Mouse (Mus musculus) left cerebral cortex, adult 11 months (tissue): ENCODE results near the gene Mydgf.

ENCODE experiments used
- DNase-seq: peaks from one replicate; pipeline ENCODE4 v3.0.0; 2022; ENCODE audit warnings: low spot score

The Mydgf gene

DNA sequence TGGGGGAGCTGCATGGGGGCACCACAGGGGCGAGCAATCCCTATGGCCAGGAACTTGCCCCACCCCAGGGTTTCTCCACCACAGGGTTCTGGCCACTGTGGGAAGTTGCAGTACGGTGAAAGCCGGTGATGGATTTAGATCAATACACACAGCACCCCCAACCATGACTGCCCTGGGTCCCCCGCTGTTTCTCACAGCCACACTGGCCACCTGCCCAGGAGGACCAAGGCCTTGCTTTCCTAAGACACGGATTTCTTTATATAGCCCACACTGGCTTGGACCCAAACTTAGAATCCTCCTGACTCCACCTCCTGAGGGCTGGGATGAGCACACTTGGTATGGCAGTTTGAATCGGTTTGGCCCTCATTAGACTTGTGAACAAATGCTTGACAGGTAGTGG, 7.5 kb upstream of the Mydgf start:
- DNase-seq, result no peak

GRCm38 (mm10) chr17:56185281-56186141, 1.8 kb upstream of the Mydgf start:
- no peak for DNase-seq

- no peak for DNase-seq
Observed at GRCm38 (mm10) chr17:56182975-56183657, 604 bp downstream of the Mydgf start.

DNA sequence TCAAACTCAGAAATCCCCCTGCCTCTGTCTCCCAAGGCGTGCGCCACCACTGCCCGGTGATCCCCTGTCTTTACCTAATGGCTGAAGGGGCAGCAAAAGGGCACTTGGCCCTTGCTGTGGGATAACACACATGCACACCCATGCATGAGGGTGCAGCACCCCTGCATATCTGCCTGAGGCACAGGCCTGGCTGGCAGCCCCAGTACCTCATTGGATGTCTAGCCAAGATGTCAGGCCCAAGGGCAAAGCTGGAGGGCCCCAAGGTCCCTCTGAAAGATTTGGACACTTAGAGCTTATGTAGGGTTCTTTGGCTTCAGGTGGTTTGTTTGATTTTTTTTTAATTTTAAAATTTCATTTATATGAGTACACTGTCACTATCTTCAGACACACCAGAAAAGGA, 8.3 kb downstream of the Mydgf start:
- no peak for DNase-seq

DNA sequence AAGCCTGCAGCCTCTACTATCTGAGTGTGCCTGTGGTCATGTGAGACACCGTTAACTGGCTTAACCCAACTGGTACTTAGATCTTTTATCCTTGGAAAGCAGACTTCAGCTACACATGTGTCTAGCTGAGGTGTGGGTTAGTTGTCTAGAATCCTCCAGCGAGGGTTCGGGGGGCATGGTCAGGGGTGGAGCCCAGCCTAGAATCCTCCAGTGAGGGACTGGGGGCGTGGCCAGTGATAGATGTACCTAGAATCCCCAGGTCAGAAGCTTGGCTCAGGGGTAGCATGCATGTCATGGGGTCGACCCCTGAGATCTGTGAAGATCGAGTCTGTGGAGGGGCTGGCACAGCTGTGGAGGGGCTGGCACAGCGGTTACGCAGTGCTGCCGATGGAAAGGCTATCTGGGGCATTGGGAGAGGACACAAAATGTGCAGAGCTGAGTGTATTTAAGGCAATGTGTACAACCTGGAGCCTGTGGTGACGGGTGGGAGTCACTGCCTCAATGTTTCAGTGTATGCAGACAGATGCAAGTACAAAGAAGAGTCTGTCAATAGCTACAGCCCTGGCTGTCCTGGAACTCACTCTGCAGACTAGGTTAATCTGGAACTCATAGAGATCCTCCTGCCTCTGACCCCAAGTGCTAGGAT, 10.2 kb downstream of the Mydgf start:
- no peak for DNase-seq

DNA sequence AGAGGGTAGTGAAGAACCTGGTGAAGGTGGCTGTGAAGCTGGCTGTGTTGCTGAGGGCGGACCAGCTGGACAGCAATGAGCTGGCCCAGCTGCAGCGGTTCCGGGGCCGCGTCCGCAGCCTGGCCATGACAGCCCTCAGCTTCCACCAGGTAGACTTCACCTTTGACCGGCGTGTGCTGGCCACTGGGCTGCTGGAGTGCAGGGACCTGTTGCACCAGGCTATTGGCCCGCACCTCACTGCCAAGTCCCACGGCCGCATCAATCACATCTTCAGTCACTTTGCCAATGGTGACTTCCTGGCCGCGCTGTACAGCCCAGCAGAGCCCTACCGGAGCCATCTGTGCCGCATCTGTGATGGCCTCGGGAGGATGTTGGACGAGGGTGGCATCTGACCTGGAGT, 11.8 kb downstream of the Mydgf start:
- no peak for DNase-seq

GRCm38 (mm10) chr17:56171456-56171855, 12.3 kb downstream of the Mydgf start:
- DNase-seq, result no peak

- no peak for DNase-seq
Observed at GRCm38 (mm10) chr17:56170636-56171035, 13.1 kb downstream of the Mydgf start.

- no peak for DNase-seq
Observed at GRCm38 (mm10) chr17:56169830-56170229, 13.9 kb downstream of the Mydgf start.

DNA sequence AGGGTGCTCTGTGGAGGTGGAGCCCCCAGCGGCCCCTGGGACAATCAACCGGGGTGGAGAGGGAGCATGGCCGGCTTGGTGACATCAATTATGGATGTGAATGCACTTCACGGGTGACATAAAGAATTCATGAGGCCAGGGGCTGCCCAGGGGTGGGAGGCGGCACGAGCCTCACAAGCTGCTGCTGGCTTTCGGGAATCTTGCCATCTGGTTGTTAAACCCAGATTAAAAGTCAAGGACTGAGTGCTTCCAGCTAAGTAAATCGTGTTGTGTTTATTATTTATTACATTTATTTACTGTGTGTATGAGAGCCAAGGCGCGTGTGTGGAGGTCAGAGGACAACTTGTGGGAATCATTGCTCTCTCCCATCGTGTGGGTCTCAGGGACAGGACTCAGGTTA, 18.0 kb downstream of the Mydgf start:
- no peak for DNase-seq

DNA sequence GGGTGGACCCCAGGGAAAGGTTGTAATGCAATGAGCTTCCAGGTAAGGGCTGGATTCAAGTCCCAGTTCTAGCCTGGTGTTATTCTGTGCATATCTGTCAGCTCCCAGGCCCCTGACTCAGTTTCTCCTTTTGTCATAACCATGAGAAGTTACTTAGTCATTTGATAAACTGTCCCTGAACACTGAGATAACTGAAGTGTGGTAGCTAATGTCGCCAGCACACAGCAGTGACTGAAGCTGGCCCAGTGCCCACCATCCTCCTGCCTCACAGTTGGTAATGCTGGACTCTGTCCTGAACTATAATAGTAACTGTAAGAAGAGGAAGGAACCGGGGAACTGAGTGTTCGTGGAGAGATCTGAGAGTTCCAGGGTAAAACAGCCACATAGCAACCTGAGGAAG, 19.2 kb downstream of the Mydgf start:
- no peak for DNase-seq

DNA sequence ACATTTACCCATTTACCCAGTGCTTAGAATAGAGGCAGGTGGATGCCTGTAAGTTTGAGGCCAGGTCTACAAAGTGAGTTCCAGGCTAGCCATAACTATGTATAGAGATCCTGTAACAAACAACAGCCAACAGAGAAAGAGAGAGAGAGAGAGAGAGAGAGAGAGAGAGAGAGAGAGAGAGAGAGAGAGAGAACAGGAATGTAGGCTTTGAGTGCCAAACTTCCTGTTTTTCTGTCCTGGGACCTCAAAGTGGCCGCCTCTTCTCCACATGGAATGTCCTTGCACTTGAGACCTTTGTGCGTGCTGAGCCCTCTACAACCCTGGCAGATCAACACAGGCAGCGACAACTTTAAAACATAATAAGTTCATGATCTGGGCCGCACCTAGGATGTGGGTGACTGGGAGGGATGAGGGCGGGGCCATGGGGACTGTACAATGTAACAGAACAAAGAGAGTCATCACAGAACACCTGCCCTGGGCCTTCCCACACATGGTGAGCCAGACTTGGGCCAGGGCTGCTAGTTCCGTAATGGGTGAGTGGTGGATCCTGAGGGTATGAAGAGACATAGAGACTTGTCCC, 20.1 kb downstream of the Mydgf start:
- DNase-seq, result no peak

GRCm38 (mm10) chr17:56162231-56162774, 21.4 kb downstream of the Mydgf start, which contains the start of gene Tnfaip8l1:
Gene Tnfaip8l1, plus strand, starts transcription at chr17:56162477.
- peak; percentile 91 for DNase-seq

DNA sequence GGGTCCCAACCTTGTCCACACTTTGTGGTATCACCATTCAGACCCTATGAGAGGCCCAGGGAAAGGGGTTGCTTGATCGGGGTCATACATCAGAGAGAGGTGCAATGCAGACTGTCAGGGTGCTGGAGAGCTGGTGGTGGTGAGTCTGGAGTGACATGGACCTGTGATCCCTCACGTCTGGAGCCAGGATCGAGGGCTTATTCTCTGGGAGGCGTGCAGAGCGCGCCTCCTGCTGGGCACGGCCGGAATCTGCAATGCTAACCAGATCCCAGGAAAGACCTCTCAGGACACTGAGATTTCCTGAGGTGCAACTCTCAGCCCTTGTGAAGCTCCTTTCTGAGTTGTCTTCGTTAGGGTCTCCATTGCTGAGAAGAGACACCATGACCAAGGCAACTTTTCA, 24.0 kb downstream of the Mydgf start:
- peak; percentile 51 for DNase-seq

GRCm38 (mm10) chr17:56153643-56154042, 30.1 kb downstream of the Mydgf start:
- no peak for DNase-seq

GRCm38 (mm10) chr17:56149897-56150296, 33.8 kb downstream of the Mydgf start:
- no peak for DNase-seq

DNA sequence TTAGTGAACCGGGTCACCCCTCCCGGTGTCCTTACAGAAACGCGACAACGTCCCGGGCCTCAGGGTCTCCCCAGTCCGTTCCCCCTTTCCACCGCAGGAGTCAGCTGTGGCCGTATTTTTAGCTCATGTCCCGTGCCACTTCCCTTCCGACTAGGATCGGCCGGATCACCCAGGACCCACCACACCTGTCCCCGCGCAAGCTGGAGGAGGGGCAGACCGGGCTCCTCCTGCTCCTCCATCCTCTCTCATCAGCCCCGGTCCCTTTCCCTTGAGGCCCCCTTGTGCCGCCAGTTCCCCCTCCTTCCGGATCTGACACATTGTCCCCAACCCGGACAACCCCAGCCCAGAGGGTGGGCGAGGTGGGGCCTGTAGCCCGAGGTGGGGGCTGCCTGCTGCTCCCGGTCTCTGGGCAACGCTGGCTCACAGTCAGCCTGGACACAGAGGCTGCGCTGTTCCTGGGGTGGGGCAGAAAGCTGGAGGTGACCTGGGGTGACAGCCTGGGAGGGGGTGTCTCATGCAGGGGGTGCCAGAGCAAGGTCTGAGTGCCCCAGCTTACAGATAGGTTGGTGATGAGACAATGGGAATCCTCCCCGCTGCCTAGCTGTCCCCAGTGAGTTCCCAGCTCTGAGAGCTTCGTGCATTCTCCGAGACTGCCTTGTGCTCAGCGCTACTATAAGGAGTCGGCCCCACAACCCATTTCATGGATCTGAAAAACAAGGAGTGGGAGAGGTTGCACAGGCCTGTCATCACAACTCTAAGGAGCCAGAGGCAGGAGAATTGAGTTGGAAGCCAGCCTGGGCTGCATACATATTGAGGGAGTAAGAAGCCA, 34.7 kb downstream of the Mydgf start:
- no peak for DNase-seq

DNA sequence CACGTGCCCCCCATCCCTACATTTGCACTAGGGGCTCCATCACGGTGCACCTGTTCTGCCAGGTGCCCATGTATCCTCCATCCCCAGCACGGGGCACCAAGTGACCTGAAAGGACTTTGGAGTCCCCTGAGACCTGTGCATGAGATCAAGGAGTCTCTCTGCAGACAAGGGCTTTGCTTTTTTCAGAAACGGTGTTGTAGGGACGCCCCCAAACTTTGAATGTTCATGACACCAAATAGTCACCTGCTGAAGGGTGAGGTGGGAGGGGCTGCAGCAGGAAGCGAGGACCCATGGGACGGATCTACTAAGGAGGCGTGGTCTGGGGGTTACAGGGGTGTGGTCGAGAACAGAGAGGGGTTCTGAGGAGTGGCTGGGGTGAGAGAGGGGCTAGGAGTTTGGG, 35.4 kb downstream of the Mydgf start:
- no peak for DNase-seq

GRCm38 (mm10) chr17:56147420-56147819, 36.3 kb downstream of the Mydgf start:
- no peak for DNase-seq

GRCm38 (mm10) chr17:56146131-56146530, 37.6 kb downstream of the Mydgf start:
- DNase-seq, result no peak

GRCm38 (mm10) chr17:56144546-56144945, 39.2 kb downstream of the Mydgf start:
- DNase-seq, result no peak
